ENCODE assay signal across 8 mouse cellular contexts in genomic region chr1:154788069-154788468, GRCm38 (mm10).
DNase-seq lines count a peak whose midpoint lies in the region; ATAC-seq and TF ChIP-seq lines count a peak whose summit lies in the region.

No protein-coding gene starts in this region.

- 2% methylated on average over 5 of the region's 5 CpGs for WGBS in olfactory bulb, adult 2 months

- peaks cover 5% of the 10 kb centered on the region for H3K4me1 ChIP-seq in cortical plate, adult 2 months (ENCODE audit: control insufficient read depth, insufficient read depth, low read length)
- peaks cover 22% of the 10 kb centered on the region for H3K4me1 ChIP-seq in olfactory bulb, adult 2 months (ENCODE audit: control insufficient read depth, insufficient read depth, low read length)

- peak; percentile 86 to 87 for DNase-seq in B cell, adult 2 months
- peak; percentile 47 for DNase-seq in T-cell, adult 2 months (ENCODE audit: low spot score)
- DNase-seq in layer of hippocampus, adult 11-12 months (ENCODE audit: low spot score): peak; percentile 87
- DNase-seq in lung, adult 18-20 months: peak; percentile 32 to 36
- DNase-seq in thymus, postnatal 10 days (ENCODE audit: low spot score in 2 of 2): peak; percentile 40 to 74

- TF ChIP-seq CTCF in cortical plate, adult 2 months (IDR thresholded peaks at IDR 0.05; ENCODE audit: extremely low read depth, insufficient read depth, low read length): peak; percentile 87
- TF ChIP-seq CTCF in olfactory bulb, adult 2 months (IDR thresholded peaks at IDR 0.05; ENCODE audit: insufficient read depth, low read depth, low read length): peak; percentile 70; the same call in 1 of the 2 replicates

- H3K27ac ChIP-seq in cortical plate, adult 2 months (ENCODE audit: insufficient read depth, low read length): no peak overlapping the region
- H3K27ac ChIP-seq in olfactory bulb, adult 2 months (ENCODE audit: insufficient read depth, low read depth, low read length): no peak overlapping the region

- peak; percentile 43 for ATAC-seq in granulocyte monocyte progenitor cell, adult 5-6 weeks (replicated peaks; ENCODE audit: poor library complexity, severe bottlenecking)

- no peak overlapping the region for H3K4me3 ChIP-seq in cortical plate, adult 2 months (ENCODE audit: insufficient read depth, low read length)
- H3K4me3 ChIP-seq in olfactory bulb, adult 2 months (ENCODE audit: insufficient read depth, low read depth, low read length): no peak overlapping the region

- TF ChIP-seq POLR2A in cortical plate, adult 2 months (IDR thresholded peaks at IDR 0.05; ENCODE audit: extremely low read depth, insufficient read depth, low read length): no peak
- TF ChIP-seq POLR2A in olfactory bulb, adult 2 months (IDR thresholded peaks at IDR 0.05; ENCODE audit: insufficient read depth, low read depth, low read length): no peak

Comparison
In these comparisons a context has a peak if more than half of its experiments do, and no peak if none do; other contexts are left out.
1. DNase-seq: peak in every context shown above with its lines; median percentile 87 in layer of hippocampus, adult 11-12 months; 86 in B cell, adult 2 months; 57 in thymus, postnatal 10 days; 47 in T-cell, adult 2 months; 34 in lung, adult 18-20 months.